In the genomic region with DNA sequence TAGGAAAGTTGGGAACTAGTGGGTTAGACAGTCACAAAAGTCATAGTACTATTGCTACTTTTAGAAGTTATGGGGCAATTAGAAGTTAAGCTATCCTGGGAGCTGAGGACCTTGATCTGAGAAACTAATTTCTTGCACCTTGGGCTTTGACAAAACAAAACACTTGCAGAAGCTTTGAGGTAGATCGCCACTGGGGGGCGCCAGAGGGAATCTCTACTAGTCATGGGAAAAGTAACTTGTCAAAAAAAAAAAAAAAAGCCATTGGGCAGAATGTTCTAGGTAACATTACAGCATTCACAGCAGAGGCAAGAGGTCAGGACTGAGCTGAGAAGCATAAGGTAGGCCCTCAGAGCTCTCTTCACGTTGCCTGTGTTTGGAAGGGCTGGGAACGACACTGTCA, we compare ENCODE assay signal across 8 mouse cellular contexts. TPM values are rescaled to one million over a fixed set of nuclear protein-coding genes. Genes with fewer than 3 reads are reported as not detected.
DNase-seq lines count a peak whose midpoint lies in the region; ATAC-seq lines count a peak whose summit lies in the region.

No protein-coding gene starts in this region.

- no peaks in the 10 kb centered on the region; the same call in 1 of the 2 replicates for H3K36me3 ChIP-seq in forebrain, embryonic 11.5 days (ENCODE audit: control insufficient read depth, insufficient read depth, low read length)
- peaks cover 51% of the 10 kb centered on the region for H3K36me3 ChIP-seq in forebrain, embryonic 12.5 days (replicated peaks)
- no peaks in the 10 kb centered on the region for H3K36me3 ChIP-seq in embryonic facial prominence, embryonic 14.5 days (ENCODE audit: control insufficient read depth, insufficient read depth, low read length)

- no peaks in the 10 kb centered on the region for H3K27me3 ChIP-seq in forebrain, embryonic 11.5 days (ENCODE audit: control insufficient read depth, insufficient read depth, low read length)
- H3K27me3 ChIP-seq in forebrain, embryonic 12.5 days: no peaks in the 10 kb centered on the region
- no peaks in the 10 kb centered on the region for H3K27me3 ChIP-seq in embryonic facial prominence, embryonic 14.5 days (replicated peaks; ENCODE audit: control insufficient read depth, insufficient read depth, low read length)

- no peak overlapping the region for H3K9ac ChIP-seq in forebrain, embryonic 11.5 days (ENCODE audit: low read length)
- no peak overlapping the region for H3K9ac ChIP-seq in forebrain, embryonic 12.5 days
- no peak overlapping the region for H3K9ac ChIP-seq in embryonic facial prominence, embryonic 14.5 days (ENCODE audit: low read depth, low read length)

- ATAC-seq in forebrain, embryonic 11.5 days (replicated peaks; ENCODE audit: low FRiP score): no peak
- no peak for ATAC-seq in forebrain, embryonic 12.5 days (ENCODE audit: low FRiP score)
- ATAC-seq in embryonic facial prominence, embryonic 14.5 days (ENCODE audit: low read depth): no peak

- peak; percentile 84 for DNase-seq in forebrain, embryonic 11.5 days (ENCODE audit: low spot score)
- DNase-seq in 416B (ENCODE audit: low read depth): peak; percentile 75
- DNase-seq in adrenal gland, postnatal 4 days (ENCODE audit: low spot score in 2 of 2): peak; percentile 36 to 56
- peak; percentile 36 for DNase-seq in embryonic facial prominence, embryonic 14.5 days (ENCODE audit: low spot score)
- DNase-seq in layer of hippocampus, adult 9-11 months: peak; percentile 71
- DNase-seq in lung, postnatal 4 days: peak; percentile 47 to 65
- peak; percentile 46 for DNase-seq in testis, postnatal 14 days (ENCODE audit: low spot score)

- H3K4me3 ChIP-seq in forebrain, embryonic 11.5 days (ENCODE audit: low read depth, low read length): no peak overlapping the region
- H3K4me3 ChIP-seq in forebrain, embryonic 12.5 days (replicated peaks): no peak overlapping the region
- H3K4me3 ChIP-seq in embryonic facial prominence, embryonic 14.5 days (ENCODE audit: low read depth, low read length): no peak overlapping the region

- H3K9me3 ChIP-seq in forebrain, embryonic 11.5 days (ENCODE audit: control insufficient read depth, low read length): no peaks in the 10 kb centered on the region
- H3K9me3 ChIP-seq in forebrain, embryonic 12.5 days: no peaks in the 10 kb centered on the region
- no peaks in the 10 kb centered on the region for H3K9me3 ChIP-seq in embryonic facial prominence, embryonic 14.5 days (ENCODE audit: control insufficient read depth, low read length)

- H3K27ac ChIP-seq in forebrain, embryonic 11.5 days (ENCODE audit: low read depth, low read length): no peak overlapping the region
- H3K27ac ChIP-seq in forebrain, embryonic 12.5 days: no peak overlapping the region
- no peak overlapping the region for H3K27ac ChIP-seq in embryonic facial prominence, embryonic 14.5 days (replicated peaks; ENCODE audit: low read depth, low read length)

- no peak overlapping the region for H3K4me2 ChIP-seq in forebrain, embryonic 11.5 days (ENCODE audit: low read depth, low read length, severe bottlenecking)
- no peak overlapping the region for H3K4me2 ChIP-seq in forebrain, embryonic 12.5 days
- H3K4me2 ChIP-seq in embryonic facial prominence, embryonic 14.5 days (ENCODE audit: low read depth, low read length): no peak overlapping the region

- no peaks in the 10 kb centered on the region for H3K4me1 ChIP-seq in forebrain, embryonic 11.5 days (replicated peaks; ENCODE audit: control insufficient read depth, insufficient read depth, low read length)
- H3K4me1 ChIP-seq in forebrain, embryonic 12.5 days: peaks cover 20% of the 10 kb centered on the region
- no peaks in the 10 kb centered on the region for H3K4me1 ChIP-seq in embryonic facial prominence, embryonic 14.5 days (ENCODE audit: control insufficient read depth, insufficient read depth, low read length)

- WGBS in forebrain, embryonic 11.5 days: 43% methylated on average over 4 of the region's 4 CpGs
- 43% methylated on average over 4 of the region's 4 CpGs for WGBS in forebrain, embryonic 12.5 days
- WGBS in embryonic facial prominence, embryonic 14.5 days: 39% methylated on average over 4 of the region's 4 CpGs

RNA-seq across cellular contexts. Expression of a gene that starts 1.6 kb away (rescaled TPM):
- polyA plus RNA-seq in forebrain, embryonic 11.5 days (2014; fragmentation: Nextera tagmentation; extraction: Ambion mirVana): 0.65 and 1.5 TPM in 2 replicates
- 1.1 and 1.7 TPM in 2 replicates for polyA plus RNA-seq in forebrain, embryonic 12.5 days (2016; fragmentation: Nextera tagmentation; extraction: Ambion mirVana)
- total RNA-seq in adrenal gland, postnatal 4 days (2021): not detected
- polyA plus RNA-seq in embryonic facial prominence, embryonic 14.5 days (2014; fragmentation: Nextera tagmentation; extraction: Ambion mirVana): 0.20 and 0.45 TPM in 2 replicates
